Mouse (Mus musculus) cortical plate, adult 2 months (tissue): ENCODE measurements around the gene Ky. TPM values are rescaled to one million over a fixed set of nuclear protein-coding genes. Genes with fewer than 3 reads are reported as not detected.
A peak's percentile ranks its signal among the peaks of the same experiment; 100 is the strongest.

Source experiments
- H3K27ac ChIP-seq: fragments of 200-500 bp; 2 replicates; pipeline ENCODE4 v1.5.1; 2012; ENCODE audit warnings: low read length, control low read depth, inconsistent platforms; ENCODE audit not compliant: insufficient read depth
- H3K4me1 ChIP-seq: fragments of 200-500 bp; 2 replicates; pipeline ENCODE4 v1.6.1; 2011; ENCODE audit warnings: low read length; ENCODE audit not compliant: control insufficient read depth, insufficient read depth
- H3K4me3 ChIP-seq: fragments of 200-500 bp; 2 replicates; pipeline ENCODE4 v1.5.1; 2011; ENCODE audit warnings: mild to moderate bottlenecking, low read length, control low read depth; ENCODE audit not compliant: insufficient read depth
- CTCF ChIP-seq: fragments of 200-500 bp; IDR thresholded peaks from 2 replicates; pipeline ENCODE4 v1.5.1; 2011; ENCODE audit warnings: mild to moderate bottlenecking, control low read depth, low read length; ENCODE audit not compliant: insufficient read depth; ENCODE audit errors: extremely low read depth
- POLR2A ChIP-seq: fragments of 200-500 bp; IDR thresholded peaks from 2 replicates; pipeline ENCODE4 v1.6.1; 2011; ENCODE audit warnings: mild to moderate bottlenecking, low read length, control low read depth; ENCODE audit not compliant: insufficient read depth; ENCODE audit errors: extremely low read depth
- polyA plus RNA-seq: library from polyadenylated mRNA; depleted of rRNA; stranded (reverse); fragments of >200 nt; gene quantifications from 2 replicates; pipeline ENCODE4 v1.2.3, GENCODE M21; 2012; rRNA removed

Gene Ky
- polyA plus RNA-seq, 1 experiment = 2.0 TPM

GRCm38 (mm10) chr9:102581921-102582469 lies 76.4 kb downstream of the Ky start:
- TF ChIP-seq CTCF (no peak), POLR2A (no peak)
- Histone ChIP-seq H3K4me3 (no peak overlapping the region), H3K27ac (no peak overlapping the region), H3K4me1 (peaks cover 3% of the 10 kb centered on the region; the same call in 1 of the 2 replicates)

GRCm38 (mm10) chr9:102587347-102587746 lies 81.8 kb downstream of the Ky start:
- Histone ChIP-seq H3K4me1 (no peaks in the 10 kb centered on the region), H3K4me3 (no peak overlapping the region), H3K27ac (no peak overlapping the region)
- no peak for TF ChIP-seq CTCF
- no peak for TF ChIP-seq POLR2A

GRCm38 (mm10) chr9:102594667-102595393 lies 89.3 kb downstream of the Ky start:
- peaks cover 7% of the 10 kb centered on the region for H3K4me1 ChIP-seq
- H3K4me3 ChIP-seq = no peak overlapping the region
- no peak for TF ChIP-seq CTCF
- TF ChIP-seq POLR2A = no peak
- H3K27ac ChIP-seq = peak overlapping the region; percentile 17; the same call in 1 of the 2 replicates

Other genes with a start within 250 kb of the Ky start
- 28.9 and 30.8 TPM in 2 replicates for gene Ephb1, start 151.1 kb upstream of the Ky start, polyA plus RNA-seq
- 145 and 170 TPM in 2 replicates for gene Anapc13, start 120.5 kb downstream of the Ky start, polyA plus RNA-seq
- 36.7 and 37.8 TPM in 2 replicates for gene Cep63, start 120.8 kb downstream of the Ky start, polyA plus RNA-seq
- 13.3 and 16.1 TPM in 2 replicates for gene Amotl2, start 210.9 kb downstream of the Ky start, polyA plus RNA-seq